Mouse (Mus musculus) 3134 (cell line): ENCODE data around the gene Pgam2.

Experiments
- DNase-seq: peaks from one replicate; pipeline ENCODE4 v3.0.0-alpha.2; 2011; ENCODE audit warnings: low spot score; ENCODE audit not compliant: insufficient read length; ENCODE audit errors: extremely low read depth

The Pgam2 gene

GRCm38 (mm10) chr11:5782199-5782944 lies 21.2 kb downstream of the Pgam2 start:
- DNase-seq: no peak

GRCm38 (mm10) chr11:5780035-5780499 lies 23.5 kb downstream of the Pgam2 start:
- no peak for DNase-seq

GRCm38 (mm10) chr11:5778481-5778880 lies 25.1 kb downstream of the Pgam2 start:
- no peak for DNase-seq

- DNase-seq: no peak
Measured at GRCm38 (mm10) chr11:5766019-5766418, 37.5 kb downstream of the Pgam2 start.

GRCm38 (mm10) chr11:5762633-5762982 lies 40.9 kb downstream of the Pgam2 start:
- DNase-seq: no peak

DNA sequence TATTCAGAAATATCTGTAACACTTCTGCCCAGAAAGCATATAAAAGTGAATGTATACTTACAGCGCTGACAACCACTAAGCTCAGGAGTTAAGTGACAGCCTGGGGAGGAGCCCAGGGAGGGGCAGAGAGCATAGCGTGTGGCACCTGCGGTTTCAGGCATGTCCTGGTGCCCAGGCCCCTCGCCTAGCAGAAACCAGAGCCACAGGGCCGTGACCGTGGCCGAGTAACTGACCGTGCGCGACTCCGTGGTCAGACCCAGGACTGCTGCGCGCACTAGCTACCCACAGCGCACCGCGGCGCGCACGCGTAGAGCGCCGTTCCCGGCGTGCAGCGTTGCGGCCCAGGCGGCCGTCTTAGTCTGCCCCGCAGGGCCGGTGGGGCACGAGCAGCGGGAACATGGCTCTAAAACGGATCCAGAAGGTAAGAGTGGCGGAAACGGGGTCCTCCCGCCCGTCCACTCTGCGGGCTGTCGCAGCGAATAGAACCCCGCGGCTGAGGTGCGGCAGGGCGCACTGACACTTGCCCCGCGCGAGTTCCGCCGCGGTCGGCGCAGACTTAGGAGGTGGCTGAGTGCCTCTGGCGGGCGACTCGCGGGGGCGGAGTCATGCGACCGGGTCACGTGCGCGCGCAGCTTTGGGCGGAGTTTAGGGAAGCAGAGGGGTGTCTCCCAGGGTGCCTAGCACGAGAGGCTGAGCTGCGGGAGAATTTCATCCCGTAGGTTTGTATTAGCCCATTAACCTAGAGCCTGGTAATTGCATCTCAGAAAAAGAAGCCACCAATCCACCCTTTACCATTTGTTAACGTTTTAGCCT lies 41.5 kb downstream of the Pgam2 start, which contains the start of gene Urgcp:
Gene Urgcp, minus strand, starts transcription at position 557 of the 813 bp plus-strand sequence.
- DNase-seq: peak; percentile 99

GRCm38 (mm10) chr11:5753755-5754154 lies 49.8 kb downstream of the Pgam2 start:
- DNase-seq: no peak
